Mouse (Mus musculus) Patski (cell line): ENCODE measurements around the gene Ostf1. TPM values are rescaled to one million over a fixed set of nuclear protein-coding genes. Genes with fewer than 3 reads are reported as not detected.

Experiments used
- ATAC-seq: fragments of 100-300 bp; one replicate; pipeline ENCODE4 v1.8.0; 2021
- CTCF ChIA-PET: fragments of 350-600 bp; sonication (Branson Sonifier 250); formaldehyde crosslinking; loops from one replicate; lab custom pipeline; 2022; ENCODE audit warnings: inconsistent platforms; lab: Charles Lee
- POLR2A ChIA-PET: fragments of 350-600 bp; sonication (Branson Sonifier 250); formaldehyde crosslinking; loops from one replicate; lab custom pipeline; 2022; ENCODE audit warnings: antibody characterized with exemption, inconsistent platforms; lab: Charles Lee
- DNase-seq: peaks from one replicate; pipeline ENCODE4 v3.0.0-alpha.2; 2011; ENCODE audit warnings: low read depth, low spot score
- H3K27me3 ChIP-seq: fragments of 371-371 bp; one replicate; pipeline ENCODE4 v1.5.1; 2021
- CTCF ChIP-seq: fragments of 100-300 bp; IDR thresholded peaks from one replicate; pipeline ENCODE4 v1.5.1; 2021
- in situ Hi-C: fragments of 300-500 bp; cut with MboI; formaldehyde crosslinking; loops from 3 replicates; pipeline ENCODE4 v1.11.1; 2018; ENCODE audit warnings: low pct_unique_long_range_greater_than_20kb, mixed read lengths
- polyA plus RNA-seq: library from polyadenylated mRNA; unstranded; gene quantifications from one replicate; pipeline ENCODE4 v1.2.3, GENCODE M21; 2021

Ostf1 gene
- polyA plus RNA-seq, 1 experiment from 2014 or later = 101 TPM

GRCm38 (mm10) chr19:18577348-18577747 lies 54.3 kb downstream of the Ostf1 start:
- ATAC-seq (no peak), DNase-seq (no peak)
- ChIA-PET CTCF (no interaction called here), POLR2A (no interaction called here)
- no peak for TF ChIP-seq CTCF
- in situ Hi-C loops = no loop called here
- H3K27me3 ChIP-seq = no peaks in the 10 kb centered on the region

GRCm38 (mm10) chr19:18575891-18576290 lies 55.7 kb downstream of the Ostf1 start:
- no peak for ATAC-seq
- in situ Hi-C loops = no loop called here
- ChIA-PET CTCF (no interaction called here), POLR2A (no interaction called here)
- H3K27me3 ChIP-seq = no peaks in the 10 kb centered on the region
- no peak for TF ChIP-seq CTCF
- no peak for DNase-seq

- ATAC-seq (no peak), DNase-seq (no peak)
- in situ Hi-C loops = no loop called here
- no peaks in the 10 kb centered on the region for H3K27me3 ChIP-seq
- no peak for TF ChIP-seq CTCF
- POLR2A ChIA-PET = no interaction called here
- CTCF ChIA-PET = interaction anchor here (1.1 kb wide), 1 partner anchor 17 kb away, joined by 3 read pairs; no protein-coding TSS in a partner anchor
Observed at GRCm38 (mm10) chr19:18573907-18574306, 57.7 kb downstream of the Ostf1 start.

GRCm38 (mm10) chr19:18573443-18573842 lies 58.2 kb downstream of the Ostf1 start:
- POLR2A ChIA-PET = no interaction called here
- no peaks in the 10 kb centered on the region for H3K27me3 ChIP-seq
- no peak for DNase-seq
- CTCF ChIA-PET = interaction anchor here (1.1 kb wide), 1 partner anchor 16 kb away, joined by 3 read pairs; no protein-coding TSS in a partner anchor
- no peak for TF ChIP-seq CTCF
- no peak for ATAC-seq
- in situ Hi-C loops = no loop called here

GRCm38 (mm10) chr19:18569496-18569895 lies 62.1 kb downstream of the Ostf1 start:
- no peak for TF ChIP-seq CTCF
- POLR2A ChIA-PET = interaction anchor here (0.7 kb wide), 1 partner anchor 18 kb away, joined by 3 read pairs; no protein-coding TSS in a partner anchor
- H3K27me3 ChIP-seq = no peaks in the 10 kb centered on the region
- in situ Hi-C loops = no loop called here
- ATAC-seq = no peak
- CTCF ChIA-PET = interaction anchor here (0.7 to 1.8 kb wide), 3 partner anchors 9 to 21 kb away, joined by 3 to 5 read pairs (median 3); no protein-coding TSS in a partner anchor
- no peak for DNase-seq

GRCm38 (mm10) chr19:18568828-18569430 lies 62.7 kb downstream of the Ostf1 start:
- no peak for ATAC-seq
- DNase-seq = no peak
- no peak for TF ChIP-seq CTCF
- POLR2A ChIA-PET = interaction anchor here (0.7 kb wide), 1 partner anchor 18 kb away, joined by 3 read pairs; no protein-coding TSS in a partner anchor
- no peaks in the 10 kb centered on the region for H3K27me3 ChIP-seq
- CTCF ChIA-PET = interaction anchor here (0.7 to 1.8 kb wide), 3 partner anchors 10 to 21 kb away, joined by 3 to 5 read pairs (median 3); no protein-coding TSS in a partner anchor
- in situ Hi-C loops = no loop called here

GRCm38 (mm10) chr19:18567936-18568827 lies 63.4 kb downstream of the Ostf1 start:
- in situ Hi-C loops = no loop called here

GRCm38 (mm10) chr19:18567501-18567900 lies 64.1 kb downstream of the Ostf1 start:
- DNase-seq (no peak), ATAC-seq (no peak)
- H3K27me3 ChIP-seq = no peaks in the 10 kb centered on the region
- in situ Hi-C loops = no loop called here
- ChIA-PET CTCF (no interaction called here), POLR2A (no interaction called here)
- TF ChIP-seq CTCF = no peak

More at GRCm38 (mm10) chr19:18567936-18568827, 63.4 kb downstream of the Ostf1 start:
- ChIA-PET CTCF (interaction anchor here (1.8 kb wide), 1 partner anchor 10 kb away, joined by 5 read pairs; no protein-coding TSS in a partner anchor), POLR2A (no interaction called here)
- DNase-seq = no peak
- no peak for TF ChIP-seq CTCF
- no peaks in the 10 kb centered on the region for H3K27me3 ChIP-seq
- no peak for ATAC-seq

GRCm38 (mm10) chr19:18557708-18558107 lies 73.9 kb downstream of the Ostf1 start:
- POLR2A ChIA-PET = no interaction called here
- peak; percentile 57 for TF ChIP-seq CTCF
- in situ Hi-C loops = loop anchor here (10.0 kb wide), 1 partner anchor 277 kb away; no protein-coding TSS in a partner anchor
- H3K27me3 ChIP-seq = peaks cover 12% of the 10 kb centered on the region
- CTCF ChIA-PET = interaction anchor here (0.9 to 3.6 kb wide), 12 partner anchors 9 to 1078 kb away, joined by 3 to 17 read pairs (median 3); no protein-coding TSS in a partner anchor
- ATAC-seq (no peak), DNase-seq (no peak)

- CTCF ChIA-PET = no interaction called here
- POLR2A ChIA-PET = interaction anchor here (0.6 kb wide), 1 partner anchor 54 kb away, joined by 5 read pairs; no protein-coding TSS in a partner anchor
- no peak for ATAC-seq
- H3K27me3 ChIP-seq = peaks cover 12% of the 10 kb centered on the region
- in situ Hi-C loops = loop anchor here (10.0 kb wide), 1 partner anchor 279 kb away; no protein-coding TSS in a partner anchor
- DNase-seq = no peak
- no peak for TF ChIP-seq CTCF
Observed at GRCm38 (mm10) chr19:18555645-18556044, 76.0 kb downstream of the Ostf1 start.
